In the genomic region with DNA sequence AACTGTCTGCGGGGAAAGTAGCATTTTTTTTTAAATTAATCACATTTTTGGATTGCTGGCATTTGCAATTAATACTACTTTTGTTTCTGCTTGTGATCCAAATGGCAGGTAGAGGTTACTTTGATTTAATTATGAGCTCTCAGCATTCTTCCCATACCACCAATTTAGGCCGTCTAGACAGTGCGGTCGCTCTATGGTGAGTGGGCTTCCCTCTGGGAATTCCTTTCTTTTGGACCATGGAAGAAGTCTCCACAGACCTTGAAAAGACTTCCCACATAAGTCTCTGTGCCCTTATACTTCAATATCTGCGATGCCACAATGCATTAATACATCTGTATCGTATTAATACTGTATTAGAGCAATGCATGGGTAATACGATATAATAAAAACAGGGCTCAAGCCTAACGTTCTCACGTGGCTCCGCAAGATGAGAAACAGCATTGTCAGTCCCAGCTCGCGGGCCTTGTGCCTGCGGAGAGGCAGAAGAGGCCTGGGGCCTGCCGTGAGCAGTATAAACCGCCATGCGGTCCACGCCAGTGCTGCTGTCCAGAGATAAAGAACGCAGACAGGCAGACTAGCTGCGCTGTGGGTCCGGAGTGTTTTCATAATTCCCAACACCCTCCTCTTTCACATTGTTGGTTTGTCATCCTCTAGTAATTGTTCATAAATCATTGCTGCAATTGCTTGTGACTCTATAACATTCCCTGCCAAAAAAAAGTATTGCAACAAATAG, we compare ENCODE assay signal across 10 mouse cellular contexts.
DNase-seq lines count a peak whose midpoint lies in the region; ATAC-seq and TF ChIP-seq lines count a peak whose summit lies in the region.
"Had no signal": no experiment of that assay in that cellular context is flagged by ENCODE, and none has a peak within 500 bp of the region (broad histone marks: within the 10 kb centered on the region; RNA-seq: fewer than 3 reads in every experiment).

No protein-coding gene starts in this region.

- peak overlapping the region; percentile 27; the same call in 1 of the 2 replicates for H3K4me2 ChIP-seq in heart, embryonic 15.5 days
- H3K4me2 ChIP-seq in lung, embryonic 16.5 days (ENCODE audit: low read depth, low read length) = no peak overlapping the region
- H3K4me2 ChIP-seq: hindbrain, embryonic 12.5 days; midbrain, embryonic 12.5 days had no signal

- intact Hi-C loops in heart, postnatal 36 days (cut with DNase I) = no loop called here

- WGBS in heart, embryonic 15.5 days = 49% methylated on average over 20 of the region's 20 CpGs
- WGBS in lung, embryonic 16.5 days = 40% methylated on average over 20 of the region's 20 CpGs

- H3K27me3 ChIP-seq in heart, embryonic 15.5 days = no peaks in the 10 kb centered on the region
- H3K27me3 ChIP-seq in lung, embryonic 16.5 days (ENCODE audit: control insufficient read depth, insufficient read depth, low read depth, low read length) = no peaks in the 10 kb centered on the region
- H3K27me3 ChIP-seq: hindbrain, embryonic 12.5 days; midbrain, embryonic 12.5 days had no signal

- TF ChIP-seq CTCF in brain, embryonic 14.5 days (IDR thresholded peaks at IDR 0.05; ENCODE audit: borderline replicate concordance, extremely low read depth, insufficient read depth, insufficient read length) = no peak

- peaks cover 35% of the 10 kb centered on the region for H3K4me1 ChIP-seq in heart, embryonic 15.5 days (replicated peaks)
- peaks cover 19% of the 10 kb centered on the region for H3K4me1 ChIP-seq in lung, embryonic 16.5 days (replicated peaks; ENCODE audit: control insufficient read depth, insufficient read depth, low read length)
- H3K4me1 ChIP-seq: midbrain, embryonic 12.5 days had no signal

- peak overlapping the region; percentile 73 for H3K27ac ChIP-seq in heart, embryonic 15.5 days
- H3K27ac ChIP-seq in lung, embryonic 16.5 days (ENCODE audit: low read length) = peak overlapping the region; percentile 89
- H3K27ac ChIP-seq: hindbrain, embryonic 12.5 days; midbrain, embryonic 12.5 days had no signal

- no peak for TF ChIP-seq POLR2A in brain, embryonic 14.5 days (IDR thresholded peaks at IDR 0.05; ENCODE audit: borderline replicate concordance, extremely low read depth, insufficient read depth, insufficient read length, poor library complexity, severe bottlenecking)

- peak; percentile 89 for DNase-seq in heart, adult 11 months
- DNase-seq in heart, postnatal 36 days = no peak
- peak; percentile 39 for DNase-seq in brain, embryonic 14.5 days (ENCODE audit: low read depth)
- no peak for DNase-seq in cerebellum, postnatal 4 days (ENCODE audit: low spot score in 2 of 2)
- no peak for DNase-seq in layer of hippocampus, adult 9-11 months

- H3K9me3 ChIP-seq in heart, embryonic 15.5 days (replicated peaks) = no peaks in the 10 kb centered on the region
- no peaks in the 10 kb centered on the region for H3K9me3 ChIP-seq in lung, embryonic 16.5 days (ENCODE audit: control insufficient read depth, low read length)
- H3K9me3 ChIP-seq: hindbrain, embryonic 12.5 days; midbrain, embryonic 12.5 days had no signal

- ATAC-seq in heart, embryonic 15.5 days (replicated peaks; ENCODE audit: insufficient number of reproducible peaks, insufficient read depth, low FRiP score, low read depth) = no peak
- peak; percentile 90 for ATAC-seq in lung, embryonic 16.5 days (ENCODE audit: low read depth)
- no peak for ATAC-seq in activated CD4-positive, CD25-positive, alpha-beta regulatory T cell, adult 4 months

- H3K4me3 ChIP-seq in heart, embryonic 15.5 days = no peak overlapping the region
- H3K4me3 ChIP-seq in lung, embryonic 16.5 days (ENCODE audit: low read length) = no peak overlapping the region
- H3K4me3 ChIP-seq: hindbrain, embryonic 12.5 days; midbrain, embryonic 12.5 days had no signal

- H3K36me3 ChIP-seq in heart, embryonic 15.5 days = no peaks in the 10 kb centered on the region
- no peaks in the 10 kb centered on the region for H3K36me3 ChIP-seq in lung, embryonic 16.5 days (ENCODE audit: control insufficient read depth, insufficient read depth, low read length)
- H3K36me3 ChIP-seq: hindbrain, embryonic 12.5 days; midbrain, embryonic 12.5 days had no signal

- H3K9ac ChIP-seq in heart, embryonic 15.5 days = no peak overlapping the region
- H3K9ac ChIP-seq in lung, embryonic 16.5 days (ENCODE audit: low read length) = no peak overlapping the region
- H3K9ac ChIP-seq: hindbrain, embryonic 12.5 days; midbrain, embryonic 12.5 days had no signal

Comparison
In these comparisons a context has a peak if more than half of its experiments do, and no peak if none do; other contexts are left out.
1. DNase-seq: peak in heart, adult 11 months (single experiment) and brain, embryonic 14.5 days (single experiment); none in heart, postnatal 36 days (0 of 2), cerebellum, postnatal 4 days (0 of 2) and layer of hippocampus, adult 9-11 months (single experiment).